Mouse (Mus musculus) ES-Bruce4 (cell line): ENCODE data around the gene Cdh4. TPM values are rescaled to one million over a fixed set of nuclear protein-coding genes. Genes with fewer than 3 reads are reported as not detected.

Experiments used
- H3K27ac ChIP-seq: 2 replicates; pipeline ENCODE4 v1.5.1; 2012; ENCODE audit warnings: low read length, inconsistent platforms; ENCODE audit not compliant: insufficient read depth
- H3K27me3 ChIP-seq: 2 replicates; pipeline ENCODE4 v1.6.1; 2012; ENCODE audit warnings: mild to moderate bottlenecking, low read length, inconsistent platforms; ENCODE audit not compliant: control insufficient read depth, poor library complexity, insufficient read depth, severe bottlenecking
- H3K36me3 ChIP-seq: 2 replicates; pipeline ENCODE4 v1.6.1; 2012; ENCODE audit warnings: inconsistent platforms, mild to moderate bottlenecking, low read length, moderate library complexity; ENCODE audit not compliant: control insufficient read depth, poor library complexity, insufficient read depth, severe bottlenecking
- H3K4me1 ChIP-seq: one replicate; pipeline ENCODE4 v1.8.1; 2011; ENCODE audit warnings: low read length; ENCODE audit not compliant: control insufficient read depth, insufficient read depth
- H3K4me3 ChIP-seq: 2 replicates; pipeline ENCODE4 v1.5.1; 2011; ENCODE audit warnings: low read depth, mild to moderate bottlenecking, low read length
- H3K9ac ChIP-seq: 2 replicates; pipeline ENCODE4 v1.6.1; 2012; ENCODE audit warnings: low read depth, mild to moderate bottlenecking, inconsistent platforms; ENCODE audit not compliant: poor library complexity, severe bottlenecking
- H3K9me3 ChIP-seq: replicated peaks from 2 replicates; pipeline ENCODE4 v1.6.1; 2012; ENCODE audit warnings: mild to moderate bottlenecking, low read length, inconsistent platforms; ENCODE audit not compliant: control insufficient read depth, poor library complexity, insufficient read depth, severe bottlenecking
- CTCF ChIP-seq: IDR thresholded peaks from one replicate; pipeline ENCODE4 v1.8.1; 2011; ENCODE audit warnings: low read depth, low read length
- EP300 ChIP-seq: IDR thresholded peaks from 2 replicates; pipeline ENCODE4 v1.6.1; 2011; ENCODE audit warnings: low read depth, low read length; ENCODE audit not compliant: insufficient read depth
- POLR2A ChIP-seq: IDR thresholded peaks from one replicate; pipeline ENCODE4 v1.8.1; 2011; ENCODE audit warnings: low read length; ENCODE audit not compliant: insufficient read depth
- polyA plus RNA-seq: library from polyadenylated mRNA; stranded (reverse); fragments of >200 nt; gene quantifications from 2 replicates; pipeline ENCODE4 v1.2.4, GENCODE M21; 2011; ENCODE audit warnings: low read depth; ENCODE audit not compliant: missing spikeins, insufficient read depth, insufficient read length

The Cdh4 gene
- polyA plus RNA-seq, 1 experiment: 1.4 TPM

- no peak overlapping the region for H3K9ac ChIP-seq
These were observed 39.1 kb downstream of the Cdh4 start for GRCm38 (mm10) chr2:179481363-179481762.

GRCm38 (mm10) chr2:179488526-179489139 lies 46.4 kb downstream of the Cdh4 start:
- TF ChIP-seq CTCF (no peak), EP300 (no peak), POLR2A (no peak)
- no peak overlapping the region for H3K27ac ChIP-seq
- H3K4me3 ChIP-seq: no peak overlapping the region

More at GRCm38 (mm10) chr2:179481363-179481762, 39.1 kb downstream of the Cdh4 start:
- H3K4me3 ChIP-seq: no peak overlapping the region
- no peak overlapping the region for H3K27ac ChIP-seq
- H3K4me1 ChIP-seq: no peaks in the 10 kb centered on the region
- TF ChIP-seq EP300: no peak
- no peak for TF ChIP-seq CTCF
- no peak for TF ChIP-seq POLR2A
- no peaks in the 10 kb centered on the region for H3K9me3 ChIP-seq
- no peaks in the 10 kb centered on the region for H3K36me3 ChIP-seq
- no peaks in the 10 kb centered on the region for H3K27me3 ChIP-seq

GRCm38 (mm10) chr2:179491891-179492290 lies 49.7 kb downstream of the Cdh4 start:
- H3K27ac ChIP-seq: no peak overlapping the region
- peaks cover 4% of the 10 kb centered on the region for H3K4me1 ChIP-seq
- no peaks in the 10 kb centered on the region for H3K9me3 ChIP-seq
- H3K9ac ChIP-seq: no peak overlapping the region
- no peaks in the 10 kb centered on the region for H3K27me3 ChIP-seq
- H3K36me3 ChIP-seq: no peaks in the 10 kb centered on the region
- H3K4me3 ChIP-seq: no peak overlapping the region
- no peak for TF ChIP-seq POLR2A
- no peak for TF ChIP-seq CTCF
- no peak for TF ChIP-seq EP300

More at GRCm38 (mm10) chr2:179488526-179489139, 46.4 kb downstream of the Cdh4 start:
- H3K36me3 ChIP-seq: no peaks in the 10 kb centered on the region
- peaks cover under 1% of the 10 kb centered on the region for H3K4me1 ChIP-seq
- H3K27me3 ChIP-seq: no peaks in the 10 kb centered on the region
- no peaks in the 10 kb centered on the region for H3K9me3 ChIP-seq
- no peak overlapping the region for H3K9ac ChIP-seq

GRCm38 (mm10) chr2:179494276-179494675 lies 52.0 kb downstream of the Cdh4 start:
- Histone ChIP-seq H3K9me3 (no peaks in the 10 kb centered on the region), H3K36me3 (no peaks in the 10 kb centered on the region), H3K9ac (no peak overlapping the region), H3K4me3 (no peak overlapping the region), H3K27ac (no peak overlapping the region), H3K27me3 (no peaks in the 10 kb centered on the region), H3K4me1 (peaks cover 4% of the 10 kb centered on the region)
- TF ChIP-seq POLR2A (no peak), CTCF (no peak)

- Histone ChIP-seq H3K9ac (no peak overlapping the region), H3K4me3 (no peak overlapping the region), H3K4me1 (no peaks in the 10 kb centered on the region), H3K27me3 (no peaks in the 10 kb centered on the region), H3K36me3 (no peaks in the 10 kb centered on the region), H3K27ac (no peak overlapping the region), H3K9me3 (no peaks in the 10 kb centered on the region)
- TF ChIP-seq CTCF: no peak
- no peak for TF ChIP-seq POLR2A
- TF ChIP-seq EP300: no peak
These were observed 68.2 kb downstream of the Cdh4 start for GRCm38 (mm10) chr2:179510439-179510838.

- Histone ChIP-seq H3K4me1 (no peaks in the 10 kb centered on the region), H3K9me3 (no peaks in the 10 kb centered on the region), H3K36me3 (no peaks in the 10 kb centered on the region), H3K27me3 (no peaks in the 10 kb centered on the region), H3K4me3 (no peak overlapping the region), H3K27ac (no peak overlapping the region), H3K9ac (no peak overlapping the region)
- TF ChIP-seq POLR2A: no peak
- TF ChIP-seq CTCF: no peak
- TF ChIP-seq EP300: no peak
These were observed 74.3 kb downstream of the Cdh4 start for GRCm38 (mm10) chr2:179516559-179516958.
